Mouse (Mus musculus) adrenal gland (tissue): ENCODE measurements around the gene Tapbpl.

ENCODE experiments used
- intact Hi-C: fragments of 180-260 bp; cut with DNase I; formaldehyde crosslinking; loops from one replicate; pipeline ENCODE4 v1.15.1; 2025
- microRNA-seq, 2 experiments: library from miRNA; unstranded; fragments of <30 nt; microRNA quantifications; one replicate each; pipeline ENCODE4; 2019

Tapbpl gene

DNA sequence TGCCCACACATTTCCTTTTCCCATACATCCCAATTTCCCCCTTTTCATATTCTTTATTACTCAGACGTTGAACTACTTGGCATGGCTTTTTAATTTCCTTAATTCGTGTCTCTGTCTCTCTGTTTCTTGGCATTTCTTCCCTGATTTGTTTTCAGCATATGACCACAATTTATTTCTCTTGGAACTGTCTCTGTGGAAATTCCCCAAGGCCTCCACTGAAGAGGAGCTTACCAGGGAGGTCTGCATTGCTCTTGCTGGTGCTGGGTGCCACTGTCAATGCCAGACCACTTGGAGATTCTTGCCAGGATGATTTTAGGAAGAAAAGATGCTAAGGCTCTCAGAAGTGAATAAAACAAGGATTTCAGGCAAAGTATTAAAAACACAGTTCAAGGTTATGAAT lies 19.0 kb downstream of the Tapbpl start:
- intact Hi-C loops = no loop called here

DNA sequence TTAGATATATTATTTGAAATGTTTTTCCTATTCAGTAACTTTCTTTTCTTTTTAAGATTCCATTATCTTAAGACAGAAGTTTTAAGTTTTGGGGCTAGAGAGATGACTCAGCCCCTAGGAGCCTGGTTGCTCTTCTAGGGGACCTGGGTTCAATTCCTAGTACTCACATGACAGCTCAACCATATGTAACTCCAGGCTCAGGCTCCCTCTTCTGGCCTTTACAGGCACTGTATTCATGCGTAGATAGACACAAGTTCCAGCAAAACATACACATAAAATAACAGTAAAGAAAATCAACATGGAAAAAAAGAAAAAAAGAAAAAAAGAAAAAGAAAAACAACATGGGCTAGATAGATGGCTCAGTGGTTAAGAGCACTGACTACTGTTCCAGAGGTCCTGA lies 21.2 kb downstream of the Tapbpl start:
- intact Hi-C loops = no loop called here

DNA sequence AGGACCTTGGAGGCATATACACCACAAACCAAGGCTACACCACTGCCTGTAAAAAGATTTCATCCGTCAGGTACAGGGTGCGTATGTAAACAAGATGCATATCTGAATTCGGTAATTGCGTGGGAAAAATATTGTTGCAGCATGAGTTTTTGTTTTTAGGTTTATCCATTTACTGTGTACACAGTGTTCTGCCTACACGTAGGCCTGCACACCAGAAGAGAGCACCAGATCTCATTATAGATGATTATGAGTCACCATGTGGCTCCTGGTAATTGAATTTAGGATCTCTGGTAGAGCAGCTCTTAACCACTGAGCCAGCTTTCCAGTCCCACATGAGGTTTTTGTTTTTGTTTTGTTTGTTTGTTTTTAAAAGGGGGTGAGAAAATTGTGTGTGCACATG lies 34.5 kb downstream of the Tapbpl start:
- intact Hi-C loops = no loop called here

DNA sequence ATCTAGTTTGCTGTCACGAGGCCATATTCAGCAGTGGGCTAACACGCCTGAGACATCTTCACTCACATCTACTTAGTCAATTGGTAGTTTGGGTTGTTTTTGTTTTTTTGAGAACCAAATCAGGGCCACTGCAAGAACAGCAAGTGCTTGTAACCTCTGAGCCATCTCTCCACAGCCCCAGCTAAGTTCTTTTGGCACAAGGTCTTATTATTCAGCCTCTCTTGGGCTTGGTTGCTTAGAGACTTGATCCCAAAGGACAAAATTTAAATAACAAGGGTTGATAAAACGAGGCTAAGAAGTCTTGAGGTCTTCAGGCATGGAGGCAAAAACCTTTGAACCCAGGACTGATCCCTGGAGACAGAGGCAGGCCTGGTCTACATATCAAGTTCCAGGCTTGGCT lies 35.4 kb downstream of the Tapbpl start:
- intact Hi-C loops = no loop called here

DNA sequence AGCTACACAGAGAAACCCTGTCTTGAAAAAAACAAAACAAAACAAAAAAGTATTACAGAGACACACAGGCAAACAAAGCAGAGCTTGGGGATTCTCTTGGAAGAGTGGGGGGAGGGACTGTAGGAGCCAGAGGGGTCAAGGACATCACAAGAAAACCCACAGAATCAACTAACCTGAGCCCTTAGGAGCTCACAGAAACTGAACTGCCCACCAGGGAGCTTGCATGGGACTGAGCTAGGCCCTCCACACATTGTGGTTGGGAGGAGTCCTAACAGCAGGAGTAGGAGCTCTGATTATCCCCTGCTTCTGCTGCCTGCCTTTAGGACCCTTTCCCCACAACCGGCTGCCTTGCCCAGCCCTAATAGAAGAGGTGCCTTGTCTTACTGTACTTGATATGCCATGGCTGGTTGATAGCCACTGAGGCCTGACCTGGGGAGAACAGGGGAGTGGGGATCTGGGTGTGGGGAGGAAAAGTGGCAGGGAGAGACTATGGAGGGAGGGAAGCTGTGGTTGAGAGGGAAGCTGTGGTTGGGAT lies 36.1 kb downstream of the Tapbpl start:
- intact Hi-C loops = no loop called here

DNA sequence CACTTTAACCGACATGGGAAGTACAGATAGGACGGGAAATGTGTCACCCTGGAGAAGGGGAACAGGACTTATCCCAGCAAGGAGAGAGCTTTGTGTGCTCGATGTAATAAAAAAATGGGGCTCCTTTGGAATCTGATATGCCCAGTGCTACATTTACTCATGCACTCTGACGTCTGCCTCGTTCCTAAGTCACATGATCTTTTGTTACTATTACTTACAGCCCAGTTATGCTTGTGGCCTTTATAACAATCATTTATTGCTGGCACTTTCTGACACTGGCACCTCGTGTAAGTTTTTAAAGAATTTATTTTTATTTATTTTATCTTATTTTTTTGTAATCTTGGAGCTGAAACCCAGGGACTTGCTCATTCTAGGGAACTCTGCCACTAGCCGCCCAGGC lies 38.3 kb downstream of the Tapbpl start:
- intact Hi-C loops = loop anchor here (5.0 kb wide), 1 partner anchor 46 kb away; the partner anchor contains the start of gene Iffo1

DNA sequence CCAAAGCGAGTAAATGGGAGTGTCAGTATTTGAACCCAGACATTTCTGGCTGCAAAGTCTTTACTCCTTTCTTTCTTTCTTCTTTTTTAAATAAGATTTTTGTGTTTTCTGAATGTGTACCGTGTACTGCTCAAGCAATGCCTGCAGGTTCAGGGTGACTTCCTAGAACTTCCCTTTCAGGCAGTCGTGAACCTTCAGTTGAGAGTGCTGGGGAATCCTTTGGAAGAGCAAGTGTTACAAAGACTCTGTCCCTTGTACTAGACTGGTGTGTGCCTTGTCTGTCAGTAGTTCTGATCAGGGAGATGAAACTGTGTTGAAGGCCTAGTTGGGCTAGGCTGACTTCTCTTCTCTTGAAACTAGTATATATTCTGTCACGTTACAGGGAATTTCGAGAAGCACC lies 38.8 kb downstream of the Tapbpl start:
- intact Hi-C loops = loop anchor here (5.0 kb wide), 1 partner anchor 46 kb away; the partner anchor contains the start of gene Iffo1

DNA sequence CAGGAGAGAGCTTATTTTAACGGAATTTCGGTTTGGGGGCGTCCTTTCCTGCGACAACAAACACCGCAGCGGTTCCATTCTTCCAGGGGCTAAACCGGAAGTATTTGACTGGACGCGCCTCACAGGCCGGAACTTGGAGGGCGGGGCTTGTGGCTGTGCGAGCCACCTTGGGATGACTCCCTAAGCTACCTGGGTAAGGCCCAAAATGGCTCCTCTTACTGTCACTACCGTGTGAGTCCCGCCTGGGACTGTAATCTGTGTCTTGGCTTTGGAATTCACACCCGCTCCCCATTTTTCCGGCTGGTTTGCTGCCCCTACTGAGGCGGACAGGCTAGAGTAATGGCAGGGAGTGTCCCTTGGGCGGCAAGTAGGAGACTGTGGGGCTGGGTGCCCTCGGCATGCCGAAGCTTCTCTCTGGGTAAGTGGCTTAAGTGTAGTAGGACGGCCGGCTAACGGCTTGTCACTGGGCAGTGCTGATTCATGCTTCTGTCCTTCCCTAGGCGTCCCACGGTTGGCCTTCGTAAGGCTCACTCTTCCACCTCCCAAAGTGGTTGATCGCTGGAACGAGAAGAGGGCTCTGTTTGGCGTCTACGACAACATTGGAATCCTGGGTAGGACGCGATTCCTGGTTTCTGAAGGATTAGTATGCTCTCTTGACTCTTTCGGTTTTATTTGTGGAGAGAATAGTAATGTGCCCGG lies 39.5 kb downstream of the Tapbpl start:
- intact Hi-C loops = loop anchor here (5.0 kb wide), 1 partner anchor 45 kb away; the partner anchor contains the start of gene Iffo1

DNA sequence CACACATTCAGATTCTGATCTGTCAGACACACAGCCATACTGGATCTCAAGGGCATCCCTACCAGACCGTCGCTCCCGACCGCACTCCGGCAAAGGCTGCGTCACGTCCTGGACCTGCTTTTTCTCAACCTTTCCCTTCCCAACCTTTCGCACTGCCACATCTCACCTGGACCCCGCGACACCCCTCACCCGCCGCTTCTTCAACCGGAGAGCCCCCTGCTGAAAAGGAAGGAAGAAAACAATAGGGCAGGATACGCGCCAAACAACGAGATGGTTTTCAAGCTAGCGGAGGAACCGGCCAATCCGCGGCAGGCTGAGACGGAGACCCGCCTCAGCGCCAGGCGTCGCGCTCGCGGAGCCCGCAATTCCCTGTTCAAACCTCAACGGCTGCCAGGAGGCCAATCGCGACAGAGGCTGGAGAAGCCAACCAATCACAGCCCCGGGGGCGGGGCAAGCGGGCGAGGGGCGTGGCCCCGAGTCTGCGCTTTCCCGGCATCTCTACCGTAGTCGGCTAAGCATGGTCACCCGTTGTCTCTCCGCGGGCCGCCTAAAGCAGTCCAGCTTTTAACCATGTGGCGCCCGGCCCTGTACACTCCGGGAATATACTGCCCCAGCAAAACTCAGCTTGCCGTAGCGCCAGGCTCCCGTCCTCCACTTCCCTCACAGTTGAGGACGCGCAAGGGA lies 40.2 kb downstream of the Tapbpl start, which contains the start of the genes Ncapd2 and Mrpl51:
Gene Ncapd2 (minus strand): TSS at position 370 of the 684 bp plus-strand sequence.
Gene Mrpl51 (plus strand): TSS at position 470 of the 684 bp plus-strand sequence.
- intact Hi-C loops = loop anchor here (5.0 kb wide), 1 partner anchor 44 kb away; the partner anchor contains the start of gene Iffo1

DNA sequence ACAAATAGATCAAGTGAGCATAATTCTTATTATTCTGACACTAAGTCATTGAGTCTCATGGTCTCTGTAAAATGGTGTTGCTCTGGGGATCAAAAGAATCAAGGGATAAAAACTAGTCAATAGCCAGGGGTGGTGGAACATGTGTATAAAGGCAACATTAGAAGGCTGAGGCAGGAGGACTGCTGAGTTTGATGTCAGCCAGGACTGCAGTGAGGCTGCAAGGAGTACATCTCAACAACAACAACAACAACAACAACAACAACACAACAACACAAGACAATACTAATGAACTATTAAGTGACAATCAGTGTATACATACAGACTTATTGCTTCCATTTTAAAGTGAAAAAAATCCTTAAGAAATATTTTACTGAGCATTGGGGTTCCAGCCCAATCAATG lies 40.8 kb downstream of the Tapbpl start:
- intact Hi-C loops = loop anchor here (5.0 kb wide), 1 partner anchor 44 kb away; the partner anchor contains the start of gene Iffo1

DNA sequence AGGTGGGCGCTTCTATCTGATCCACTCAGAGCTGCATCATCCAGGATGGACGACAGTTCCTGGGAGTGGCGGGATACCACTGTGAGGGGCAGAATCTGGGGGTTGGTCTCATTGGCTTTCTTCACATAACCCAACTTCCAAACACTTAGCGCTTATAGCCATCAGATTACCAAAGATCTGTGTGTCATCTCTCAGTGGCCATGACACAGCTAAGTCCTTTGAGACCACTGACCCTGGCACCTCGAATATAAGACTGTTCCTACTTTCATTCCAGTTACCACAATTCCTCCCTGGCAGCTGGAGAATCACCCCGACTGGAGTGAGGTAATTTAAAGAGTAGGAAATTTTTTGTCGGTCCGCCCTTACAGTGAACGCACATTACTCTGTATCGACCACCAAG lies 45.5 kb downstream of the Tapbpl start:
- intact Hi-C loops = no loop called here

DNA sequence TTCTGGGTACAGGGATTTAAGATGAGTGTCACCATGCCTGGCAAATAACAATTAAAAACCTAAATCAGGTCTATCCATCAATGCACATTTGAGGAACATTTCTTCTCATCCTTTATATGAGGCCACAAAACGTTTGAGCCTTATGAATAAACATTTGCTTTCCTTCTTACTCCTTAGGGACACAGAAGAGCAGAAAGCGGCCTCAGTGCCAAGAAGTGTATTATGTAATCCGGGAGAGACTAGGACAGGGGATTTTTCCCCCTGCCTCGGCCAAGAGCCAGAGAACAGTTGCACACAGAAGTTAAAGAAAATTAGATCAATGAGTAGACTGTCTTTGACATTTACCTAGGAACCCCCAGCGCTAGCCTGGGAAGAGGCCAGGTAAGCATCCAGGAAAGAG lies 49.5 kb downstream of the Tapbpl start:
- intact Hi-C loops = no loop called here

DNA sequence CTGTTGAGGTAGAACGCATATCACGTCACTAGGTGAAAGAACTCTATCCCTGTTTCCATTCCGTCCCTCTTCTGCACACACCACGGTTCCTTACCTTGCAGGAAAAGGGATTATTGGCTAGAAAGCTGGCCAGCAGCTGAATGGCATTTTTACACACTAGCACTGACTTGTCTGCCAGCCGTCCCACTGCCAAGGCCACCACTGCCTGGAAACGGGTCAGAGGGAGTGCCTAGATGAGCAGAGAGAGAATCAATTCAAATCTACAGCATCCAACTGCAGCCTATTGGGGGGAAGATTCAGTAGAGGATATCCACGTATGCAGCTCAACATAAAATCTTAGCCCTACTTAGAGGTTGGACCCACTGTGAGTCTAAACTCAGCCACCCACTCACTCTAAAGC lies 52.1 kb downstream of the Tapbpl start:
- intact Hi-C loops = no loop called here

DNA sequence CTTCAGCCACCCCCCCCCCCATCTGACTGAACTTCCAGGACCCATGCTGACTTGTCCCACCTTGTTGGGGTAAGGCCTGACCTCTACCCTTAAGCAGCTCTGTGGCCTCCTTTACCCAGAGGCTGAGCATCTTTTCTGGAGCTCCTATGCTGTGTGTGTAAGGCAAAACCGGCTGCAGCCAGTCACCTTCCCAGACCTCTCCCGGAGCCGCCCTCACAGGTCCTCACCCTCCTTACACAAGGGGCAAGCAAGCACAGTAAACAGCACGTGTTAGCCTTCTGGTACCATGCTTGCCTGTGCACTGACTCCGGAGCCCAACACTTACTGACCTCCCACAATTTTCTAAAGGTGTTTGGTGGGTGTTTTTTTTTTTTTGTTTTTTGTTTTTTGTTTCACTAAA lies 56.2 kb downstream of the Tapbpl start:
- intact Hi-C loops = no loop called here

Small RNA genes lying within 50 kb of the gene (microRNA-seq; reads per million reads assigned to microRNA genes)
- gene Mir3098 (0.23 to 0.62 reads per million in 2 experiments), gene Mir8113 (0 reads per million in 2 experiments)
